Mouse (Mus musculus) CD4-positive naive resting alpha-beta T cell, adult 76 days (primary cell): ENCODE data around the gene Tbcb. TPM values are rescaled to one million over a fixed set of nuclear protein-coding genes. Genes with fewer than 3 reads are reported as not detected.

Experiments
- total RNA-seq: library from RNA; stranded (reverse); gene quantifications from one replicate; pipeline ENCODE4 v1.2.4, GENCODE M21; 2023

Gene Tbcb
- total RNA-seq, result 25.8 TPM

GRCm38 (mm10) chr7:30231669-30232454 is at the start of gene Tbcb, which contains the start of gene Polr2i:
Tbcb (minus strand) TSS chr7:30232272.
Polr2i (plus strand) TSS chr7:30231948.

GRCm38 (mm10) chr7:30279951-30280669 is 48.0 kb upstream of the Tbcb start, which contains the start of the genes Thap8 and Wdr62:
Thap8 (plus strand) TSS chr7:30280094.
Wdr62 (minus strand) TSS chr7:30280419.

GRCm38 (mm10) chr7:30235625-30236024 is 3.6 kb upstream of the Tbcb start, which contains the start of gene Ovol3:
Ovol3 (minus strand) TSS chr7:30235725.

GRCm38 (mm10) chr7:30198481-30198971 is 33.5 kb downstream of the Tbcb start, which contains the start of gene Capns1:
Capns1 (minus strand) TSS chr7:30198811.

GRCm38 (mm10) chr7:30183879-30184289 is 48.2 kb downstream of the Tbcb start, which contains the start of gene Cox7a1:
Cox7a1 (plus strand) TSS chr7:30184144.

Other genes starting within 250 kb of the Tbcb start
- 12.8 TPM for gene Zfp568, start 248.3 kb downstream of the Tbcb start, total RNA-seq
- 2.0 TPM for gene Zfp14, start 180.9 kb downstream of the Tbcb start, total RNA-seq
- 4.0 TPM for gene Zfp82, start 159.4 kb downstream of the Tbcb start, total RNA-seq
- gene Gm26920, start 141.9 kb downstream of the Tbcb start, total RNA-seq, result not detected
- 9.0 TPM for gene Zfp566, start 141.7 kb downstream of the Tbcb start, total RNA-seq
- 55.2 TPM for gene Zfp260, start 137.5 kb downstream of the Tbcb start, total RNA-seq
- 5.2 TPM for gene Zfp382, start 110.3 kb downstream of the Tbcb start, total RNA-seq
- gene Zfp146, start 62.5 kb downstream of the Tbcb start, total RNA-seq, result 41.9 TPM
- gene Cox7a1, start 48.1 kb downstream of the Tbcb start, total RNA-seq, result not detected
- 123 TPM for gene Capns1, start 33.5 kb downstream of the Tbcb start, total RNA-seq
- gene Polr2i, start 324 bp downstream of the Tbcb start, total RNA-seq, result 23.6 TPM
- not detected for gene Ovol3, start 3.5 kb upstream of the Tbcb start, total RNA-seq
- gene Thap8, start 47.8 kb upstream of the Tbcb start, total RNA-seq, result 0.64 TPM
- 5.8 TPM for gene Wdr62, start 48.1 kb upstream of the Tbcb start, total RNA-seq
- 0.53 TPM for gene Clip3, start 59.5 kb upstream of the Tbcb start, total RNA-seq
- 64.0 TPM for gene Alkbh6, start 76.4 kb upstream of the Tbcb start, total RNA-seq
- 6.4 TPM for gene Syne4, start 82.5 kb upstream of the Tbcb start, total RNA-seq
- 5.8 TPM for gene E130208F15Rik, start 89.5 kb upstream of the Tbcb start, total RNA-seq
- 14.3 TPM for gene Sdhaf1, start 91.6 kb upstream of the Tbcb start, total RNA-seq
- not detected for gene Lrfn3, start 130.5 kb upstream of the Tbcb start, total RNA-seq
- gene Tyrobp, start 181.5 kb upstream of the Tbcb start, total RNA-seq, result 30.8 TPM
- 153 TPM for gene Hcst, start 187.6 kb upstream of the Tbcb start, total RNA-seq
- gene Nfkbid, start 189.5 kb upstream of the Tbcb start, total RNA-seq, result 83.8 TPM
- gene Aplp1, start 213.3 kb upstream of the Tbcb start, total RNA-seq, result 1.3 TPM
- not detected for gene Kirrel2, start 225.4 kb upstream of the Tbcb start, total RNA-seq
- gene Nphs1, start 226.0 kb upstream of the Tbcb start, total RNA-seq, result 0.29 TPM